Mouse (Mus musculus): ENCODE results near the gene Mst1r.

- no peak for TF ChIP-seq CTCF (conservative IDR thresholded peaks at IDR 0.05; ENCODE audit: insufficient read depth, insufficient read length, low read depth, low read length)
- TF ChIP-seq POLR2A (IDR thresholded peaks at IDR 0.05; ENCODE audit: low read depth, low read length) = no peak
Measured at GRCm38 (mm10) chr9:107955613-107956289, 49.1 kb downstream of the Mst1r start.
